Mouse (Mus musculus) bone marrow, adult 2 months (tissue): ENCODE measurements at regions not wholly inside any gene's neighbourhood (a gene's known extent, or its start where the extent isn't known, plus 50 kb on each side); places are given as distances from the start of the nearest gene placed in this dataset.

Experiments
- CTCF ChIP-seq: fragments of 200-500 bp; IDR thresholded peaks from 2 replicates; pipeline ENCODE4 v1.5.1; 2011; ENCODE audit warnings: low read length, control low read depth; ENCODE audit not compliant: control insufficient read depth, insufficient read depth
- POLR2A ChIP-seq: fragments of 200-500 bp; IDR thresholded peaks from 2 replicates; pipeline ENCODE4 v1.6.1; 2011; ENCODE audit warnings: low read depth, mild to moderate bottlenecking, control low read depth, low read length, borderline replicate concordance; ENCODE audit not compliant: control insufficient read depth

DNA sequence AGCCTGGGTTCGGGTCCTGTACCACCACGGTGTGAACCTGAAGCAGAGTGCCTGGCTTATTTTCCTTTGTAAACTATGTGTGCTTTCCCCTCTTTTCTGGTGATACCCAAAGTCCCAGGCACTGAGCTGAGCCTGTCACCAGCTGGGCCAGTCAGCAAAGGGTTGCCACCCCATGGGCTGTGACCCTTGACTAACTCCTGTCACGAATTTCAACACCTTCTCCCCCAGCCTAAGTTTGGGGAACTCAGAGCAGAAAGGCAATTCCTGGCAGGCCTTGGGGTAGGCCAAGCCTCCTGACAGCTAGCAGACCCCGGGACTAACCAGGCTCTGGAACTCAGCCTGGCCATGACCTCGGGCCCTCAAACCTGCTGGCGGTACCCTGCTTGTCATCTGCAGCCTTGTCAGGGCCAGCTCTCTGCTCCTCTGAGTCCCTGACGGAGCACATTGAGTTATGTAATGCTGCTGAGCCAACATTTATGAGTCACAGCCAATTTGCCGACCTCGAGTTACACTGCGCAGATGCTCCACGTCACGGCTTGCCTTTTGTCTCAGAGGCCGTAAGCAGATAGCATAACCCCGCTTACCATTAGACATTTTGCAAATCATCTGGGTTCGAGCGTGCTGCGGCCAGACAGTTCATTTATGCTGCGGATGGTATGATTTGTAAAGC is 132.3 kb downstream of the H2afy start:
- TF ChIP-seq POLR2A (no peak), CTCF (no peak)
